Mouse (Mus musculus): ENCODE data around the gene Naa15. TPM values are rescaled to one million over a fixed set of nuclear protein-coding genes. Genes with fewer than 3 reads are reported as not detected.

Naa15 gene
- polyA plus RNA-seq, 1 experiment from 2014 or later: 14.4 TPM

GRCm38 (mm10) chr3:51504385-51504952 is 89.5 kb downstream of the Naa15 start:
- H3K4me2 ChIP-seq (replicated peaks; ENCODE audit: low read depth): no peak overlapping the region
- no peak overlapping the region for H3K4me3 ChIP-seq (ENCODE audit: low read depth, low read length)
- no peak overlapping the region for H3K9ac ChIP-seq (ENCODE audit: low read depth, low read length)
- TF ChIP-seq CTCF (IDR thresholded peaks at IDR 0.05; ENCODE audit: low read depth): no peak
- H3K27ac ChIP-seq (ENCODE audit: low read depth, low read length): no peak overlapping the region
- 84% methylated on average over 11 of the region's 11 CpGs for WGBS
- no peaks in the 10 kb centered on the region for H3K27me3 ChIP-seq (replicated peaks; ENCODE audit: control insufficient read depth, insufficient read depth, low read length)
- ATAC-seq: no peak
- H3K4me1 ChIP-seq (replicated peaks; ENCODE audit: control insufficient read depth, insufficient read depth, low read length): no peaks in the 10 kb centered on the region
- H3K9me3 ChIP-seq (ENCODE audit: control insufficient read depth): no peaks in the 10 kb centered on the region
- H3K36me3 ChIP-seq (ENCODE audit: control insufficient read depth, insufficient read depth): no peaks in the 10 kb centered on the region

- no peak for TF ChIP-seq CTCF (IDR thresholded peaks at IDR 0.05; ENCODE audit: low read depth)
- WGBS: 70% methylated on average over 19 of the region's 19 CpGs
- H3K4me3 ChIP-seq (ENCODE audit: low read depth, low read length): no peak overlapping the region
- no peak overlapping the region for H3K27ac ChIP-seq (ENCODE audit: low read depth, low read length)
- ATAC-seq: no peak
- no peaks in the 10 kb centered on the region for H3K4me1 ChIP-seq (replicated peaks; ENCODE audit: control insufficient read depth, insufficient read depth, low read length)
- H3K4me2 ChIP-seq (replicated peaks; ENCODE audit: low read depth): no peak overlapping the region
- no peaks in the 10 kb centered on the region for H3K27me3 ChIP-seq (replicated peaks; ENCODE audit: control insufficient read depth, insufficient read depth, low read length)
- H3K9ac ChIP-seq (ENCODE audit: low read depth, low read length): no peak overlapping the region
- H3K36me3 ChIP-seq (ENCODE audit: control insufficient read depth, insufficient read depth): no peaks in the 10 kb centered on the region
- no peaks in the 10 kb centered on the region for H3K9me3 ChIP-seq (ENCODE audit: control insufficient read depth)
Observed at GRCm38 (mm10) chr3:51505465-51505864, 90.5 kb downstream of the Naa15 start.

GRCm38 (mm10) chr3:51510903-51511302 is 96.0 kb downstream of the Naa15 start:
- Histone ChIP-seq H3K9ac (ENCODE audit: low read depth, low read length) (no peak overlapping the region), H3K27me3 (replicated peaks; ENCODE audit: control insufficient read depth, insufficient read depth, low read length) (no peaks in the 10 kb centered on the region), H3K9me3 (ENCODE audit: control insufficient read depth) (no peaks in the 10 kb centered on the region), H3K36me3 (ENCODE audit: control insufficient read depth, insufficient read depth) (no peaks in the 10 kb centered on the region), H3K27ac (ENCODE audit: low read depth, low read length) (no peak overlapping the region), H3K4me2 (replicated peaks; ENCODE audit: low read depth) (peak overlapping the region; percentile 57), H3K4me3 (ENCODE audit: low read depth, low read length) (peak overlapping the region; percentile 21; the same call in 1 of the 2 replicates), H3K4me1 (replicated peaks; ENCODE audit: control insufficient read depth, insufficient read depth, low read length) (no peaks in the 10 kb centered on the region)
- TF ChIP-seq CTCF (IDR thresholded peaks at IDR 0.05; ENCODE audit: low read depth): peak; percentile 96
- ATAC-seq: peak; percentile 72
- 21% methylated on average over 8 of the region's 8 CpGs for WGBS

GRCm38 (mm10) chr3:51511983-51512382 is 97.0 kb downstream of the Naa15 start:
- no peak for ATAC-seq
- Histone ChIP-seq H3K4me3 (ENCODE audit: low read depth, low read length) (no peak overlapping the region), H3K9ac (ENCODE audit: low read depth, low read length) (no peak overlapping the region), H3K4me1 (replicated peaks; ENCODE audit: control insufficient read depth, insufficient read depth, low read length) (no peaks in the 10 kb centered on the region), H3K9me3 (ENCODE audit: control insufficient read depth) (no peaks in the 10 kb centered on the region), H3K36me3 (ENCODE audit: control insufficient read depth, insufficient read depth) (no peaks in the 10 kb centered on the region), H3K27me3 (replicated peaks; ENCODE audit: control insufficient read depth, insufficient read depth, low read length) (no peaks in the 10 kb centered on the region), H3K27ac (ENCODE audit: low read depth, low read length) (no peak overlapping the region), H3K4me2 (replicated peaks; ENCODE audit: low read depth) (no peak overlapping the region)
- no peak for TF ChIP-seq CTCF (IDR thresholded peaks at IDR 0.05; ENCODE audit: low read depth)
- 94% methylated on average over 5 of the region's 5 CpGs for WGBS

GRCm38 (mm10) chr3:51517467-51517866 is 102.5 kb downstream of the Naa15 start:
- H3K4me3 ChIP-seq (ENCODE audit: low read depth, low read length): no peak overlapping the region
- peak overlapping the region; percentile 95 for H3K27ac ChIP-seq (ENCODE audit: low read depth, low read length)
- TF ChIP-seq CTCF (IDR thresholded peaks at IDR 0.05; ENCODE audit: low read depth): no peak
- H3K4me1 ChIP-seq (replicated peaks; ENCODE audit: control insufficient read depth, insufficient read depth, low read length): no peaks in the 10 kb centered on the region; the same call in 1 of the 2 replicates
- H3K27me3 ChIP-seq (replicated peaks; ENCODE audit: control insufficient read depth, insufficient read depth, low read length): no peaks in the 10 kb centered on the region
- H3K36me3 ChIP-seq (ENCODE audit: control insufficient read depth, insufficient read depth): peaks cover 15% of the 10 kb centered on the region; the same call in 1 of the 2 replicates
- H3K4me2 ChIP-seq (replicated peaks; ENCODE audit: low read depth): no peak overlapping the region
- 0 out of 2 replicates have a peak overlapping the region, but pooled peaks have one; percentile 31 for H3K9ac ChIP-seq (ENCODE audit: low read depth, low read length)
- 44% methylated on average over 4 of the region's 4 CpGs for WGBS
- ATAC-seq: peak; percentile 89
- no peaks in the 10 kb centered on the region for H3K9me3 ChIP-seq (ENCODE audit: control insufficient read depth)

GRCm38 (mm10) chr3:51517878-51518762 is 103.2 kb downstream of the Naa15 start:
- WGBS: 36% methylated on average over 12 of the region's 12 CpGs
- Histone ChIP-seq H3K27ac (ENCODE audit: low read depth, low read length) (peak overlapping the region; percentile 95), H3K4me3 (ENCODE audit: low read depth, low read length) (0 out of 2 replicates have a peak overlapping the region, but pooled peaks have one; percentile 7)

More at GRCm38 (mm10) chr3:51517878-51518762, 103.2 kb downstream of the Naa15 start:
- Histone ChIP-seq H3K27me3 (replicated peaks; ENCODE audit: control insufficient read depth, insufficient read depth, low read length) (no peaks in the 10 kb centered on the region), H3K4me1 (replicated peaks; ENCODE audit: control insufficient read depth, insufficient read depth, low read length) (no peaks in the 10 kb centered on the region; the same call in 1 of the 2 replicates), H3K9me3 (ENCODE audit: control insufficient read depth) (no peaks in the 10 kb centered on the region), H3K4me2 (replicated peaks; ENCODE audit: low read depth) (peak overlapping the region; percentile 44), H3K36me3 (ENCODE audit: control insufficient read depth, insufficient read depth) (peaks cover 20% of the 10 kb centered on the region; the same call in 1 of the 2 replicates), H3K9ac (ENCODE audit: low read depth, low read length) (peak overlapping the region; percentile 31; the same call in 1 of the 2 replicates)
- ATAC-seq: peak; percentile 82
- no peak for TF ChIP-seq CTCF (IDR thresholded peaks at IDR 0.05; ENCODE audit: low read depth)

All from intestine, postnatal 0 days (tissue).